Mouse (Mus musculus): ENCODE measurements at regions not wholly inside any gene's neighbourhood (a gene's known extent, or its start where the extent isn't known, plus 50 kb on each side); places are given as distances from the start of the nearest gene placed in this dataset.

- TF ChIP-seq POLR2A (IDR thresholded peaks at IDR 0.05; ENCODE audit: insufficient read length, low read depth), result no peak
- TF ChIP-seq E2F4 (IDR thresholded peaks at IDR 0.05; ENCODE audit: insufficient read depth), result no peak
- no peak for TF ChIP-seq MAX (IDR thresholded peaks at IDR 0.05; ENCODE audit: low read depth)
These were observed 834.4 kb upstream of the Sox9 start for GRCm38 (mm10) chr11:111947671-111948070.
